Mouse (Mus musculus): ENCODE measurements around the gene Majin.

DNA sequence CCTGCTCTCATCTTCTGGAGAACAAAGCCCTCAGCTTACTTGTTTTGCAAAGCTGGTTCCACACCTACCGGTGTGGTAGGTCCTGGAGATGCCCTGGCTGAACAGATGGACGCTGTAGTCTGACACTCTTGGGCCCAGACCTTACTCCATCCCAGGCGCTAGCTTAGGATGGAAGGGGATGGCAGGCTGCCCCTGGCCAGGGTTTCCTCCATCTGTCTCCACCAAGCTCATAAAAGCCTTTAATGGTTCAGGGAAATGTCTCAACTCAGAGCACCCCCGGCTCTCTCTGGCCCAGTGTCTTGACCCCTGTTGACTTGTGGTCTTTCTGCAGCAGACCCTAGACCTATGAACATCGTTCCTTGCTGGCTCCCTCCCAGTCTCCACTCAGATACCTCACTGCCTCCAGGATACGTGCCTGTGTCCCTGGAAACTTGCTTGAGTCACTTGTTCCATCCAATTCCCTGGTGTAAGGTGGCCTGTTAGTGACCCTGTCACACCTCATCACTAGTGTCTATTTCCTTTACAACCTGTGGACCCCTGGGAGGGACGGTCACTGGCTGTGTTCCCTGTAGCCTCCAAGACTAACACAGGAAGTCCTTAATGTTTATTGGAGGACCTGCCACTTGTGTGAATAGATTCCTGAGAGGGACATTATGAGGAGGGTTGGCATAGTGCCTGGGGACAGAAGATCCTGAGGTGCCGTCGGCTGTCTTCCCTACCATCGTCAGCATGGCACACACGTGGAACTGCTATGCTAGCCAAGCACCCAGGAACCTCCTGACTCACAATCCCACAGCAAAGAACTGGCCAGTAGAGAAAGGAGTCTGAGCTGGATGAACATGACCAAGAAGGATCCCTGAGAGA, 83.3 kb downstream of the Majin start:
- TF ChIP-seq GATA1 (IDR thresholded peaks at IDR 0.05; ENCODE audit: borderline replicate concordance, low read length) (no peak), FLI1 (IDR thresholded peaks at IDR 0.05; ENCODE audit: low read length) (no peak)

Data from megakaryocyte, embryonic 14.5 days (primary cell).